Mouse (Mus musculus) brain, embryonic 14.5 days (tissue): ENCODE measurements around the gene Gm10491. TPM values are rescaled to one million over a fixed set of nuclear protein-coding genes. Genes with fewer than 3 reads are reported as not detected.

Experiments used
- DNase-seq: peaks from one replicate; pipeline ENCODE4 v3.0.0-alpha.2; 2011; ENCODE audit warnings: low read depth
- CTCF ChIP-seq: fragments of 200-500 bp; IDR thresholded peaks from 2 replicates; pipeline ENCODE4 v1.5.1; 2012; ENCODE audit warnings: inconsistent platforms, mild to moderate bottlenecking, moderate library complexity, borderline replicate concordance; ENCODE audit not compliant: insufficient read depth, insufficient read length; ENCODE audit errors: extremely low read depth
- POLR2A ChIP-seq: fragments of 200-500 bp; IDR thresholded peaks from 2 replicates; pipeline ENCODE4 v1.6.1; 2012; ENCODE audit warnings: mild to moderate bottlenecking, inconsistent platforms, borderline replicate concordance; ENCODE audit not compliant: poor library complexity, insufficient read depth, insufficient read length, severe bottlenecking; ENCODE audit errors: extremely low read depth
- polyA plus RNA-seq: library from polyadenylated mRNA; depleted of rRNA; stranded (reverse); fragments of >200 nt; gene quantifications from 2 replicates; pipeline ENCODE4 v1.2.3, GENCODE M21; 2012; rRNA removed

Gm10491 gene
- polyA plus RNA-seq, 1 experiment = not detected

DNA sequence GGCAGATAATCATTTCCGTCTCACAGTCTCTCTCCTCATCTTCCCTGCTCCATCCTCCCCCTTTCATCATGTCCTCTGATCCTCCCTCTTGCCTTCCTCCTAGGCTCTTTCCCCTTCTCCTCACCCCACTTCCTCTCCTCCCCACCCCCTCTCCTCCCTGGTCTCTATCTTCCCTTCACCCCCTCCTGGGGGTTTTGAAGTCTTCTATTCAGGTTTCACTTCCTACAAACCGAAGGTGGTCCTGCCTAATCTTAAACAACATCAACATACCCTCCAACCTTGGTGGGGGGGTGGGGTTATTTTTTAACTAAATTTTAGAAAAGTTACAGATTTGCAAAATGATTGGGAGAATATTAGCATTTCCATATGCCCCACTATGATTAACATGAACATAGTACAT, 39.1 kb downstream of the Gm10491 start:
- no peak for DNase-seq
- TF ChIP-seq POLR2A (no peak), CTCF (no peak)

DNA sequence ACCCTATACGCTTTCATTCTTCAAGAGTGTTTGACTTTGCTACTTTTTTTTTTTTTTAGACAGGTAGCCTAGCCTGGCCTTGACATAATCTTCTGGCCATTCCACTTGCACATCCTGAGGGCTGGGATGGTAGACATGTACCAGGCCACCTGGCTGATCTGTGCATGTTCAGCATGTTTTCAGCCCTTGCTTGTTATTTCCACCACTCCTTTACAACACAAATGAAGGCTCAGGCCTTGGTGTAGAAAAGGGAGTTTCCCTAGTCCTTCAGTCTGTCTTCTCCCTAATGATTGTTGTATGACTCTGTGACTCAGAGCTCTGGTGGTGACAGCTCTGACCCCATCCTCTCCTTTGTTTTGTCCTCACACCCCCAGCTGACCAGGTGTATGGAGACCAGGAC, 40.5 kb downstream of the Gm10491 start:
- no peak for DNase-seq
- no peak for TF ChIP-seq CTCF
- TF ChIP-seq POLR2A = no peak

DNA sequence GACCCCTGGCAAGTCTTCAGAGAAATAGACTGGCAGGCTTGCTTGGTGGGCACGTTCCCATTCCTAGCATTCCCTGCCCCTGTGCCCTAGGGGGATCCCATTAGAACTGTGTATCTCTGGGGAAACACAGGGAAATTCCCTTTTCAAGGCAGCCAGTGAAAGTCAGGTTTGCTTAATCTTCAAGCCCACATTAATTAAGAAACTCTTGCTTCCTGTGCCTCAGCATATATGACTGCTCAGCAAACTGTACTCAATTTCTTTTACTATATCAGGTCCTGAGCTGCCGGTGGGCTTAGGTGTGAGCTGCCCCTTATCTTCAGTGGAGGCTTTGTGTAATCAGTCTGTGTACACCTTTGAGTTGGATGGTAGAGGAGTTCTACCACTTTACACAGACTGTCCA, 41.8 kb downstream of the Gm10491 start:
- TF ChIP-seq CTCF (no peak), POLR2A (no peak)
- DNase-seq = no peak

DNA sequence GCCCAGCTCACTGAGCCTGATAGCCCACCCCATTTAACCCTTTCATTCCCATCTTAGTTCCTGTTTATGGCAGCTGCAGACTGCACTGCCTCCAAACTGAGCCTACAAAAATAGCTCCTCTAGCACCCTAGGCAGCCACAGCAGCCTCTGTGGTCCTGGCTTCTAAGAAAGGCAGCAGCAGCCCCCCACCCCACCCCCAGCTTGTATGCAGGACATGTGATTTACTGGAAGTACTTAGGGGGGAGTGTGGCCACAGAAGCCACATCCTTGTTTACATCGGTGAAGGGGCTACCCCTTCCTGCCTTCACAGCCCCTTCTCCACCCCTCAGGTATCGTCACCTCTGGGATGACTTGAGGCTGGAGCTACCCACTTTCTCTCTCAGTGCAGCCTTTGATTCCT, 42.3 kb downstream of the Gm10491 start:
- no peak for DNase-seq
- TF ChIP-seq POLR2A (no peak), CTCF (no peak)

DNA sequence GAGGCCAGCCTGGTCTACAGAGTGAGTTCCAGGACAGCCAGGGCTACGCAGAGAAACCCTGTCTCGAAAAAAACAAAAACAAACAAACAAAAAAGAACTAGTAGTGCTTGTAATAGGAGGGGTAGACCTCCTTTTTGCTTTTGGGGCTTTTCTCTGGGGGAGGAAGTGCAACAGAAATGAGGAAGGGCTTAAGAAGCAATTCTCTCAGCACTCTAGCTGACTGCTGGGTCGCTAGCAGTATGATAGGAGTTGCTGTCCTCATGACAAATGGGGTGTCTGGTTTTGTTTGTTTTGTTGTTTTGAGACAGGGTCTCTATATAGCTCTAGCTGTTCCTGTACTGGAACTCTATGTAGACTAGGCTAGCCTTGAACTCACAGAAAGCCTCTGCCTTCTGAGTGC, 43.1 kb downstream of the Gm10491 start:
- TF ChIP-seq POLR2A = no peak
- no peak for TF ChIP-seq CTCF
- DNase-seq = no peak

DNA sequence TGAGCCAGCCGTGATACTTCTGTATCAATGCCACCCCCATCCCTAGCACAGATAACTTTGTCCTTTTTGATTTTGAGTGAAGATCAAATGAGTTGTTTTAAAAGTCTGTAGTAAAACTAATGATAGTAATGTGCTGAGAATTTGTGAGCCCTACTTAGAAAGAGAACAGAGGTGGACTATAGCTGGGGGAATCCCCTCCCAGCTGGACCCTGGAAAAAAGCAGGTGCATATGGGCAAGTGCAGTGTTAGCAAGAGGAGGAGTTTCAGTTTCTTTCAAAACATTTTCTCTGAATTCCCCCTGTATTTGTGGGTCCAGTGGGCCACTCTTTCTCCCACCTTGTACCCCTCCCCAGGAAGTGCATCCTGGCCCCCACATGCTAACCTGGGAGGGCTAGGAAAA, 44.5 kb downstream of the Gm10491 start:
- TF ChIP-seq CTCF = no peak
- TF ChIP-seq POLR2A = no peak
- DNase-seq = no peak

DNA sequence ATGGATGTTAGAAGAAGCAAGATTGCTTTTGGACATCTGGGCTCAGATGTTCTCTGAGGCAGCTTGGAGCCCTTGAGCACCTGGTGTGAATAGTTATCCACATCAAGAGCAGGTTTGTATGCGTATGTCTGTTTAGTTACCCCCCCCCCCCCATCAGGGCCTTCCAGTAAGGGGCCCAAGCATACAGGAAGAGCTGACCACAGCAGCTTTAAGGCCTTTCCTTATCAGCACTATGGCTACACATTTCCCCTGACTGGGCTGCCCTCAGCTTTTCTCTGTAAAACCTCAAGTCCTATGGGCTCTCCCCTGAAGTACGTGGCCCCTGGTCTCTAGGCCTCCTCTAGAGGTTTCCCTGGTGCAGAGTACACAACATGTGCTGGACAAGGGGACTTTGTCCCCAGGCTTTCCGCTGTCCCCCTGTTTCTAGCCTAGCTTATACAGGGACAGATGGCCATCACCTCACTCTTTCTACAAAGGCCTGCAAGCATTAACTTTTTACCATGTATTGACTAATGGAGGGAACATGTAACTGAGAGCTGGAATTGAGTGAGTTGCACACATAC, 48.4 kb downstream of the Gm10491 start:
- TF ChIP-seq CTCF = no peak
- TF ChIP-seq POLR2A = no peak

More for the DNA sequence above, 48.4 kb downstream of the Gm10491 start:
- no peak for DNase-seq

Other genes with a start within 250 kb of the Gm10491 start
- 42.9 and 51.1 TPM in 2 replicates for gene Plp2, start 236.4 kb downstream of the Gm10491 start, polyA plus RNA-seq
- 0.14 and 0.21 TPM in 2 replicates for gene Magix, start 226.6 kb downstream of the Gm10491 start, polyA plus RNA-seq
- 24.5 and 28.2 TPM in 2 replicates for gene Gpkow, start 210.7 kb downstream of the Gm10491 start, polyA plus RNA-seq
- 42.1 and 47.1 TPM in 2 replicates for gene Wdr45, start 193.5 kb downstream of the Gm10491 start, polyA plus RNA-seq
- gene Gm45208, start 185.6 kb downstream of the Gm10491 start, polyA plus RNA-seq = 0.33 and 0.63 TPM in 2 replicates
- gene Praf2, start 179.4 kb downstream of the Gm10491 start, polyA plus RNA-seq = 95.6 and 106 TPM in 2 replicates
- 86.8 and 89.7 TPM in 2 replicates for gene Ccdc120, start 156.9 kb downstream of the Gm10491 start, polyA plus RNA-seq
- 14.1 and 22.6 TPM in 2 replicates for gene Tfe3, start 145.3 kb downstream of the Gm10491 start, polyA plus RNA-seq
- gene Gripap1, start 118.1 kb downstream of the Gm10491 start, polyA plus RNA-seq = 85.4 and 86.1 TPM in 2 replicates
- gene Kcnd1, start 85.5 kb downstream of the Gm10491 start, polyA plus RNA-seq = 5.7 and 6.2 TPM in 2 replicates
- 42.4 and 56.4 TPM in 2 replicates for gene Otud5, start 66.5 kb downstream of the Gm10491 start, polyA plus RNA-seq
- 19.8 and 23.3 TPM in 2 replicates for gene Pim2, start 29.6 kb downstream of the Gm10491 start, polyA plus RNA-seq
- 41.0 and 60.1 TPM in 2 replicates for gene Slc35a2, start 23.8 kb downstream of the Gm10491 start, polyA plus RNA-seq
- gene Pqbp1, start 8.6 kb downstream of the Gm10491 start, polyA plus RNA-seq = 191 and 193 TPM in 2 replicates
- gene Timm17b, start 8.5 kb downstream of the Gm10491 start, polyA plus RNA-seq = 55.5 and 65.5 TPM in 2 replicates
- not detected in 2 replicates for gene Gm10490, start 1.7 kb upstream of the Gm10491 start, polyA plus RNA-seq
- gene Pcsk1n, start 12.0 kb upstream of the Gm10491 start, polyA plus RNA-seq = 88.1 and 140 TPM in 2 replicates
- 0.06 TPM in 1 of 2 replicates, not detected in the other for gene Eras, start 20.8 kb upstream of the Gm10491 start, polyA plus RNA-seq
- gene Hdac6, start 40.1 kb upstream of the Gm10491 start, polyA plus RNA-seq = 114 and 119 TPM in 2 replicates
- gene Gata1, start 70.2 kb upstream of the Gm10491 start, polyA plus RNA-seq = 0.29 and 0.44 TPM in 2 replicates
- 0.33 and 0.43 TPM in 2 replicates for gene Glod5, start 110.7 kb upstream of the Gm10491 start, polyA plus RNA-seq
- 46.5 and 56.7 TPM in 2 replicates for gene Suv39h1, start 166.9 kb upstream of the Gm10491 start, polyA plus RNA-seq
- 0.52 and 1.00 TPM in 2 replicates for gene Was, start 182.7 kb upstream of the Gm10491 start, polyA plus RNA-seq
- gene Wdr13, start 225.1 kb upstream of the Gm10491 start, polyA plus RNA-seq = 235 and 257 TPM in 2 replicates
- 336 and 439 TPM in 2 replicates for gene Rbm3, start 238.0 kb upstream of the Gm10491 start, polyA plus RNA-seq